Mouse (Mus musculus) hematopoietic stem cell, adult 5-6 weeks (primary cell): ENCODE results near the gene Cenpv. TPM values are rescaled to one million over a fixed set of nuclear protein-coding genes. Genes with fewer than 3 reads are reported as not detected.

ENCODE experiments used
- ATAC-seq, 2 experiments: fragments of 125-278 bp in 1 of 2; replicated peaks in 1 of 2; 2 replicates each; pipeline ENCODE4 v1.8.0; 2016 to 2017; ENCODE audit warnings: inconsistent platforms in 2 of 2, mild to moderate bottlenecking in 2 of 2, moderate number of reproducible peaks in 2 of 2, low read depth in 1 of 2, moderate TSS enrichment in 1 of 2; ENCODE audit not compliant: low FRiP score in 2 of 2, poor library complexity in 2 of 2, severe bottlenecking in 2 of 2, insufficient read depth in 1 of 2, low TSS enrichment in 1 of 2
- total RNA-seq: library from RNA; stranded (forward); fragments of 172-1452, 232-1000 nt; gene quantifications from 2 replicates; pipeline ENCODE4 v1.2.3, GENCODE M21; 2017

Gene Cenpv
- total RNA-seq, 1 experiment from 2014 or later = 33.0 TPM

DNA sequence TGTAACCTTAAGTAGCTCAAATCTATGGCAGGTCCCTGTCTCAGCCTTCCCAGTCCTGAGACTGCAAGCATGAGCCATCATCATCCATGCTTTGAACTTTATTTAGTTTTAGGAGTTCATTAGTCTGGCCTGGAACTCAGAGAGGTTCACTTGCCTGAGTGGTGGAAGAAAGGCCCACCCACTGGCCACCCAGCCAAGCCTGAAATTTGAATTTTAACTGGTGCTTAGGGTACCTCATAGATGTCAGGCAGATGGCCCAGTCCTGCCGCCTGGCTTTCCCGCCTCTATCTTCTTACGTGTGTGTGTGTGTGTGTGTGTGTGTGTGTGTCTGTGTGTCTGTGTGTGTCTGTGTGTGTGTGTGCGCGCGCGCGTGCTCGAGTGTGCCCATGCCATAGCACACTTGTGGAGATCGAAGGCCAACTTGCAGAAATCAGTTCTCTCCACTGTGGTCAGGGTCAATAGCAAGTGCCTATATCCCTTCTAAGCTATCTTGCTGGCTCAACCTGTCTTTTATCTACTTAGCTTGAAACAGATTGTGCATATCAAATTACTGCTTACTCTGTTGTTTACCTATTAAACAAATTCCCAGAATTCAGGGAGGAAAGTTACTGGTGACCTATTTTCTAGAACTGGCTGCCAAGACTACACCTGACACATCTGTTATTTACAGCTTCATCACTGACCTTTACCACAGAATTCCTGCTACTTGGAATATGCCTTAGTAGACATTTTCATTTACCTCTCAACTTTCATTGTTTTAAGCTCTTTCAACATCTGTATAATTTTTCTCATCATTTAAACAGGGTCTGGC is 51.3 kb downstream of the Cenpv start:
- no peak for ATAC-seq

GRCm38 (mm10) chr11:62486949-62487348 is 52.1 kb downstream of the Cenpv start:
- ATAC-seq = no peak

GRCm38 (mm10) chr11:62479581-62479980 is 59.5 kb downstream of the Cenpv start:
- no peak for ATAC-seq

- peak in 1 of 2 experiments; percentile 68; a peak in 1 of 4 replicates for ATAC-seq
These were observed 60.1 kb downstream of the Cenpv start for GRCm38 (mm10) chr11:62478931-62479330.

DNA sequence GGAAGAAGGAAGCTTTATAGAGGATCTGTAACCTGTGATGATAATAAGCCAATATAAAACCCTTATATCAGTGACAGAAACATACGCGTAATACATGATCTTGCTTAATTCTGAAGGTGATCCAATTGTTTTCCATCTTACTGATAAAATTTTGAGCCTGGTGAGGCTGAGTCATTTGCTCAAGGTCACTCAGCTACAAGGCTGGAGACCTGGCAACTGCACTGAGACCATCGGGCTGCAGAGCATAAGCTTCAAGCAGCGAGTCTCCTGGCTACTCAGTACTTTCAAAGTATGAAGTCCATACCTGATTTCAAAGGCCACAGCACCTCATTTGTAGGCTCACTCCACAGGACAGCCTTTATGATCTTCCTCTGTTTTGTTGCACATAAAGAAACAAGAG is 62.9 kb downstream of the Cenpv start:
- no peak for ATAC-seq

Other genes with a start within 250 kb of the Cenpv start
- 5.7 and 9.1 TPM in 2 replicates for gene Pigl, start 80.8 kb downstream of the Cenpv start, total RNA-seq
- gene Ncor1, start 80.7 kb downstream of the Cenpv start, total RNA-seq = 312 and 354 TPM in 2 replicates
- 1,136 and 1,520 TPM in 2 replicates for gene Ubb, start 11.9 kb upstream of the Cenpv start, total RNA-seq
- gene Trpv2, start 35.2 kb upstream of the Cenpv start, total RNA-seq = 24.5 TPM in 2 replicates
- 7.6 and 7.7 TPM in 2 replicates for gene Lrrc75a, start 109.3 kb upstream of the Cenpv start, total RNA-seq
- gene Mmgt2, start 109.4 kb upstream of the Cenpv start, total RNA-seq = 26.0 and 39.5 TPM in 2 replicates
- 7.3 and 9.6 TPM in 2 replicates for gene Zfp287, start 192.6 kb upstream of the Cenpv start, total RNA-seq
- not detected in 2 replicates for gene Gm10428, start 213.8 kb upstream of the Cenpv start, total RNA-seq